Mouse (Mus musculus) mouse embryonic stem cell (cell line): ENCODE data around the gene Pcdh10.

Experiments
- in situ Hi-C, 2 experiments: fragments of 300-500 bp; cut with MboI; formaldehyde crosslinking; loops; 1 replicate in 1 of 2; 3 replicates in 1 of 2; pipeline ENCODE4 v1.14.3; 2019 to 2020; ENCODE audit warnings: low sequenced_read_pairs in 2 of 2, low pct_unique_long_range_greater_than_20kb in 1 of 2, mixed read lengths in 1 of 2; ENCODE audit not compliant: unreplicated experiment in 1 of 2

The Pcdh10 gene

GRCm38 (mm10) chr3:45432172-45432765 is 54.1 kb downstream of the Pcdh10 start:
- in situ Hi-C loops, result no loop called here
